Mouse (Mus musculus) spleen, adult 2 months (tissue): Measurements from ENCODE around the gene Nucb2.

Experiments
- CTCF ChIP-seq: fragments of 200-500 bp; IDR thresholded peaks from 2 replicates; pipeline ENCODE4 v1.5.1; 2011; ENCODE audit warnings: mild to moderate bottlenecking, inconsistent platforms; ENCODE audit not compliant: insufficient read depth, insufficient read length, insufficient replicate concordance; ENCODE audit errors: extremely low read depth
- POLR2A ChIP-seq: fragments of 200-500 bp; IDR thresholded peaks from 2 replicates; pipeline ENCODE4 v1.6.1; 2011; ENCODE audit warnings: low read depth, low read length, inconsistent platforms

DNA sequence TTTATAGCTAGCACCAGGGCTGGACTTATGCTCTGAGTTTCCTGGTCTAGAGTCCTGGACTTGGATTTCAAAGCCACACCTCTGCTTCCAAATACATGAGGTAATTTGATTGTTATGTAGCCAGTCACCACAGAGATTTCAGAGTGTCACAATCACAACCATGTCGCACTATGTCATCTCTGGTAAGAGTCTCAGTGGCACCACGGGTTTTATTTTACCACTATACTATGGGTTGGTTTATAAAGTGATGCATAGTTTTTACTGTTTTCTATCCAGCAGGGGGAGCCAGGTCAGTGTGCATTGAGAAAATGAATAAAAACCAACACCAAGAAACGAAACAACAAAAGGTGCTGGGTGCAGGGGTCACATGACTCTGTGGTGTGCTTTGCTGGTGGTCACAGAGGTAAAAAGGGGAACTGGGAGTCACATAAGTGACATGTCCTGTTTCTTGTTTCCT lies 45.2 kb upstream of the Nucb2 start:
- TF ChIP-seq POLR2A: no peak
- TF ChIP-seq CTCF: peak; percentile 19; the same call in 1 of the 2 replicates
